Mouse (Mus musculus) thymus, adult 2 months (tissue): ENCODE results near the gene Plac8.

Experiments used
- CTCF ChIP-seq: fragments of 200-500 bp; IDR thresholded peaks from 2 replicates; pipeline ENCODE4 v1.5.1; 2012; ENCODE audit warnings: mild to moderate bottlenecking, control low read depth, low read length, moderate library complexity, borderline replicate concordance; ENCODE audit not compliant: control insufficient read depth, poor library complexity, insufficient read depth; ENCODE audit errors: extremely low read depth
- POLR2A ChIP-seq: fragments of 200-500 bp; IDR thresholded peaks from 2 replicates; pipeline ENCODE4 v1.6.1; 2012; ENCODE audit warnings: mild to moderate bottlenecking, low read length, control low read depth, moderate library complexity; ENCODE audit not compliant: control insufficient read depth, poor library complexity, insufficient read depth; ENCODE audit errors: extremely low read depth

GRCm38 (mm10) chr5:100519027-100519411 is 53.0 kb downstream of the Plac8 start:
- TF ChIP-seq POLR2A (no peak), CTCF (no peak)
